Mouse (Mus musculus): ENCODE results near the gene Lrrc31.

DNA sequence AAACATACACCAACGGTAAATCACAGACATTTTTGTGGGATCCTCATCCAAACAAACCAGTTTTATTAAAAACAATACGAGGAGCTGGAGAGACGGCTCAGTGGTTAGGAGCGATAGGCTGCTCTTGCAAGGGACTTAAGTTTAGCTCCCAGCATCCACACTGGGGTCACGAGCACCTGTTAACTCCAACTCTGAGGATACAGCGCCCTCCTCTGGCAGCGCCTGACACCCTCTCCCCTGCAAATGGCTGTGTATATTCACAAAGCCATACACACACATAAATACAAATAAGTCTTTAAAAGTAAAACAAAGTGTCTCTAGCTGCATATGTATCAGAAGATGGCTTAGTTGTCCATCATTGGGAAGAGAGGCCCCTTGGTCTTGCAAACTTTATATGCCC lies 25.9 kb upstream of the Lrrc31 start:
- TF ChIP-seq CTCF (IDR thresholded peaks at IDR 0.05; ENCODE audit: borderline replicate concordance, extremely low read depth, insufficient read depth, insufficient read length) (no peak), POLR2A (IDR thresholded peaks at IDR 0.05; ENCODE audit: borderline replicate concordance, extremely low read depth, insufficient read depth, insufficient read length, poor library complexity, severe bottlenecking) (no peak)

Measured in brain, embryonic 14.5 days (tissue).